Mouse (Mus musculus) left cerebral cortex, adult 2 months (tissue): ENCODE measurements around the gene Wnt2b. TPM values are rescaled to one million over a fixed set of nuclear protein-coding genes. Genes with fewer than 3 reads are reported as not detected.

Experiments
- DNase-seq, 2 experiments: peaks; one replicate each; pipeline ENCODE4 v3.0.0; 2021 to 2022; ENCODE audit warnings: low spot score in 2 of 2, mixed read lengths in 1 of 2; ENCODE audit errors: extremely low spot score in 1 of 2
- H3K27ac ChIP-seq: fragments of 200-600 bp; 2 replicates; pipeline ENCODE4 v1.8.1; 2022
- H3K4me3 ChIP-seq: fragments of 200-600 bp; 2 replicates; pipeline ENCODE4 v1.8.1; 2022
- CTCF ChIP-seq: fragments of 200-600 bp; IDR thresholded peaks from 2 replicates; pipeline ENCODE4 v1.8.1; 2022; ENCODE audit warnings: antibody characterized with exemption, mild to moderate bottlenecking, moderate library complexity
- intact Hi-C: fragments of 180-260 bp; cut with DNase I; formaldehyde crosslinking; loops from one replicate; pipeline ENCODE4 v1.15.1; 2025
- total RNA-seq, 2 experiments: library from RNA; stranded (reverse); gene quantifications; 2 replicates each; pipeline ENCODE4 v1.2.3; 2021

Gene Wnt2b
- total RNA-seq, 2 experiments from 2014 or later, result 2.0 to 2.3 TPM

DNA sequence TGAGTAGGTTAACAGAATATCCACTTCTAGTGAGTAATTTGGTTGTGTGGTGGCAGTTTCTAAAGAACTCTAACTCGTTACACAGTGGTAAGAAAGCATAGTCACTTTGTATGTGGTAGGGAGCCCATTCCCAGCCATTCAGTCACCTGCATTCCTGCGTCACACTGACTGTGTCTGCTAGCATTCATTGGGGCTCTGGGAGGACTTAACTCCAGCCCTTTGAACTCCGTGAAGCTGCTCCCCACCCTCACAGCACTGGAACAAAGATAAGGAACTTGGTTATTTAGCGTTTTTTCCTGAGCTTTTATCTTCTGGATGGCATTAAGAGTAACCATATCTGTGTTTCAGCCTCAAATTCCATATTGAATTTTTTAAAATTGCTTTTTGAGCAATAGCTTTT lies 23.4 kb downstream of the Wnt2b start:
- no peak for TF ChIP-seq CTCF
- no peak for DNase-seq
- no peak overlapping the region for H3K27ac ChIP-seq
- intact Hi-C loops, result no loop called here
- H3K4me3 ChIP-seq, result no peak overlapping the region

DNA sequence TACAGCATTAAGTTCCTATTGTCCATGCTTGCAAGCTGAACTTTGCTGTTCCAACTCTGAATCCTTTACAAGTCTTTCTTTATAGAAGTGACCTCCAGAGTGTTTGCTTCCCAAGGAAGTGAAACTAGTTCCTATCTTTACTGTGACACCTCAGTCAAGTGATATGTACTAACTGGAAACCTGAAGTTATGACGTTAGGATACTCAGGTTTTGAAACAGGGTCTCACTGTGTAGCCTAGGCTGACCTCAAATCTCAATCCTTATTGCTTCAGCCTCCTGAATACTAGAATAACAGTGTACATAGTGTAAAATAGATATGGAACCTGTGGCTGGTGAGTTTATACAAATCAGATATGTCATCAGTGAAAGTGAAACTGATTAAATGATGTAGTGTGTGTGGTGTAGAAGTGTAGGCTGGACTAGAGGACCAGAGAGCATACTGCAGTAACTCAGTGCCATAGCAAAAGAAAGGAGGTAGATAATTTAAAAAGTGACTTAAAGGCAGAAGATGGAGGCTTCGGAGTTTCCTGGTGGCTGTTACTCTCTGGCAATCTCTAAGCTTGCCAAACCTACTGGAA lies 23.9 kb downstream of the Wnt2b start:
- intact Hi-C loops, result no loop called here
- Histone ChIP-seq H3K27ac (no peak overlapping the region), H3K4me3 (no peak overlapping the region)
- TF ChIP-seq CTCF, result no peak
- no peak for DNase-seq

DNA sequence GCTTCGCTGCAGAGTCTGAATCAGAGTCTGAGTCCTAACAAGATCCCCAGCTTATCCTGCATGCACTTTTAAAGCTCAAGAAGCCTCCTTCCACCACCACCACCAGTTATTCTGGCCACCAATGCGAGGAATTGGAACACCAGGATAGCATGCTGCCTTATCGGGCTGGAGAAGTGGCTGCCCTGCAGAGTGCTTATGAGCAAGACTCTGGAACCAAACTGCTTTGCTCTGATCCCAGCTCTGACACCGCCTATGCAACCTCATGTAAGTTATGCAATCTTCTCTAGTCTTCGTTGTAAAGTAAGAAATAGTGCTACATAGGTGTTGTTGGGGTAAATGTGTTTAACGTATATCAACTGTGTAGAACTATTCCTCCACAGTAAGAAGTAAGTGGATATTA lies 32.3 kb downstream of the Wnt2b start:
- no peak for DNase-seq

DNA sequence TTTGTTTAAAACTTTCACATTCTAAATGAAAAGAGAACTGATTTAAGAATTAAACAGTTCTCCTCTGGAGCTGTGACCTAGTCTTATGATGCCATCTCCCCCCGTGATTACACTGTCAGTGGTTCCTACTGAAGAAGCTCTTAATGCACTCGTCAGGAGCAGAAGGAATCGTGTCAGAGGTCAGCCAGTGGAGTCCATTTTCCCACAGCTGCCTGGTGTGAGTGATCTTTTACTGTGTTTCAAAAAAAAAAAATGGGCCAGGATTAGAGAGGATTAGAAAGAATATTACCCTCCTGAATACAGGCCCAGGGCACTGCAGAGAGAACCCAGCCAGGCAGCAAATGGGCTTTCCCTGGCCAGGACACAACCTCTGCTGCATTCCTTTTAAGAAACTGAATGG lies 46.7 kb downstream of the Wnt2b start:
- Histone ChIP-seq H3K4me3 (no peak overlapping the region), H3K27ac (no peak overlapping the region)
- DNase-seq, result no peak
- TF ChIP-seq CTCF, result no peak
- intact Hi-C loops, result no loop called here

More for the DNA sequence above, 32.3 kb downstream of the Wnt2b start:
- Histone ChIP-seq H3K27ac (no peak overlapping the region), H3K4me3 (no peak overlapping the region)
- intact Hi-C loops, result no loop called here
- no peak for TF ChIP-seq CTCF

DNA sequence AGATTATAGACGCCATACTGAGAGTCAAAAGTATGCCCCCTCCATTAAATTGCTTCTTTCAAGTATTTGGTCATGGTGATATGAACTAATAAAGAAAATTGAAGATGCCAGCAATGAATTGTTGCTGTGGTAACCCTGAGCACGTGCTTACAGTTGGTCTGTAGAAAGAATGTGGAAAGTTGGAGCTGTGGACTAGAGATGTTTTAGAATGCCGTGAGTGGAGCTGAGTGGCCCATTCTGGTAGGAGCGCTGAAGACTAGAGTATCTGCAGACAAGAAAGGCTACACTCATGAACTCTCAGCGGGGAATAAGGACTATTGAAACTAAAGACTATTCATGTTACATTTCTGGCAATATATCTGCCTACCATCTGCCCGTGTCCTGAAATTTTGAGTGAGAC lies 52.5 kb downstream of the Wnt2b start:
- no peak overlapping the region for H3K27ac ChIP-seq
- intact Hi-C loops, result no loop called here
- no peak overlapping the region for H3K4me3 ChIP-seq
- no peak for TF ChIP-seq CTCF
- DNase-seq, result no peak

DNA sequence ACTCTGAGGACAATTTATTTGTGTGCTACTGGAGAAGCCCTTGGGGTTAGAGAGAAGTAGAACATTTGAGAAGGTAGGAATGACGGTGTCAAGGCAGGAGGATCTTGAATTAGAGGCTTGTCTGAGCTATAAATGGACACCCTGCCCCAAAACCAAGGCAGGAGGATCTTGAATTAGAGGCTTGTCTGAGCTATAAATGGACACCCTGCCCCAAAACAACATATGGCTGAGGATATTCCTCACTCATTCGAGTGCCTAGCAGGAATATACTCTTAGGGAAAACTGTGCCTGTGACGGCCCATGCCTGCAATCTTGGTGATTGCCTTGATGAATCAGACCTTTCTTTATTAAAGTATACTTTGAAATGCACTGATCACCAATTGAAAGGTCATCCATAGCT lies 55.7 kb downstream of the Wnt2b start:
- no peak for TF ChIP-seq CTCF
- peak in 1 of 2 experiments; percentile 21 for DNase-seq
- intact Hi-C loops, result no loop called here
- peak overlapping the region; percentile 82 for H3K27ac ChIP-seq
- no peak overlapping the region for H3K4me3 ChIP-seq

DNA sequence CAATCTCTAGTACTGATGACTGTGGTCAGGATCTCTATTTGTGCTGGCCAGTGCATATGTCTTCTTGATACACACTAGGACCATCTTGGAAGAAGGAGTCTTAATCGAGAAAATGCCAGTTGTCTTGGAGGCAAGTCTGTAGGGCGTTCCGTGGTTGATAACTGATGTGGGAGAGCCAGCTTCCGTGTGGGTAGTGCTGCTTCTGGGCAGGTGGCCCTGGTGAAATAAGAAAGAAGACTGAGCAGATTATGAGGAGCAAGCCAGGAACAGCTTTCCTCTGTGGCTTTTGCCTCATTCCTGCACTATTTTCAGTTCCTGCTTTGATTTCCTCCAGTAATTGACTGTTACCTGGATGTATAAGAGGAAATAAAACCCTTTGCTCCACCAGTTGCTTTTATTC lies 56.3 kb downstream of the Wnt2b start:
- Histone ChIP-seq H3K27ac (peak overlapping the region; percentile 82), H3K4me3 (no peak overlapping the region)
- intact Hi-C loops, result no loop called here
- no peak for DNase-seq
- no peak for TF ChIP-seq CTCF

DNA sequence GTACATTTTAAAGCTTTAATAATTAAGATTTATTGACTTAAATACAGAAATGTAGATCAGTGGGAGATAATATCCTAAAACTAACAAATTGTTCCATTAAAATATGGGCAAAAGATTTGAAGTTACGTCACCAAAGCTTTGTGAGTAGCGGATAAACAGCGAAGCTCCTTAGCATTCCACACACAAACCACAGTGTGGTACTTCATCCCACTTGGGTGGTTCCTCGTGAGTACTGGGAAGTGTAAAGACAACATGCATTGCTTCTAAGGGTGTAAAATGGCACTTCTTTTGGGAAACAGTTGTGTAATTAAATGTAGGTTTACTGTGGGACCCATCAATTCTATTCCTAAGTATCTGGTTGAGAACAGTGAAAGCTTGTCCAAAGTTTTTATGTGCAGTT lies 60.6 kb downstream of the Wnt2b start:
- intact Hi-C loops, result no loop called here
- Histone ChIP-seq H3K27ac (no peak overlapping the region), H3K4me3 (no peak overlapping the region)
- DNase-seq, result no peak
- TF ChIP-seq CTCF, result no peak

DNA sequence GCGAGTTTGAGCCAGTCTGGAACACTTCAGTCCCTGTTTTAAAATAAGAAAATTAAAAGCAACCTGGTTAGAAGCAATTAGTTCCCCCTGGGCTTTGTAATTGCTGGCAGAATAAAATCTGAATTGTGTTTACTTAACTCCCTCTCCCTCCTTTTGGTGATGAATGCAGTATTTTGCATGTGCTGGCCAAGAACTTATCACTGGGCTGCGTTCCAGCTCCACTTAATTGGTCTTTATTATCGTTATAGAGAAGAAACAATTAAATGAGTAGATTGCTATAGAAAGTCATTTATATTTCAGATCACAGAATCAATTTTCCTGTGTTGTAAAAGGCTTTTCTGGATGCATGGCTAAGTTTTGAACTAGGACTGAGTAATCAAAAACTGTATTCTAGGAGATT lies 65.6 kb downstream of the Wnt2b start:
- Histone ChIP-seq H3K27ac (no peak overlapping the region), H3K4me3 (no peak overlapping the region)
- no peak for TF ChIP-seq CTCF
- DNase-seq, result no peak
- intact Hi-C loops, result no loop called here

Other genes starting within 250 kb of the Wnt2b start
- gene Ppm1j, start 180.9 kb downstream of the Wnt2b start, total RNA-seq, result 1 to 10 TPM in 1 of 2 experiments, under 1 TPM in 1; 0.72 to 1.2 TPM
- under 1 TPM in 1 of 2 experiments, not detected in 1; 0.07 TPM for gene Fam19a3, start 180.1 kb downstream of the Wnt2b start, total RNA-seq
- gene Rhoc, start 173.5 kb downstream of the Wnt2b start, total RNA-seq, result 10 to 100 TPM; 27.9 to 29.3 TPM
- 10 to 100 TPM; 10.5 to 10.9 TPM for gene Mov10, start 143.4 kb downstream of the Wnt2b start, total RNA-seq
- 10 to 100 TPM; 36.2 to 40.5 TPM for gene St7l, start 97.9 kb downstream of the Wnt2b start, total RNA-seq
- 10 to 100 TPM; 35.1 to 39.8 TPM for gene Capza1, start 97.4 kb downstream of the Wnt2b start, total RNA-seq
- 10 to 100 TPM; 23.8 to 27.9 TPM for gene Cttnbp2nl, start 91.2 kb upstream of the Wnt2b start, total RNA-seq
- gene 4930564D02Rik, start 104.9 kb upstream of the Wnt2b start, total RNA-seq, result not detected